Mouse (Mus musculus): ENCODE results near the gene Rab34. TPM values are rescaled to one million over a fixed set of nuclear protein-coding genes. Genes with fewer than 3 reads are reported as not detected.
A peak's percentile ranks its signal among the peaks of the same experiment; 100 is the strongest.

The Rab34 gene
- polyA plus RNA-seq, 1 experiment: 78.1 TPM

- DNase-seq: peak; percentile 84
- 62% methylated on average over 15 of the region's 15 CpGs for WGBS
- Histone ChIP-seq H3K4me3 (ENCODE audit: insufficient read depth, low read depth, low read length) (no peak overlapping the region), H3K27me3 (replicated peaks; ENCODE audit: control insufficient read depth, insufficient read depth, low read length) (no peaks in the 10 kb centered on the region), H3K27ac (ENCODE audit: insufficient read depth, low read depth, low read length) (no peak overlapping the region), H3K36me3 (ENCODE audit: control insufficient read depth, insufficient read depth, low read length) (no peaks in the 10 kb centered on the region), H3K4me1 (ENCODE audit: control insufficient read depth, insufficient read depth, low read length) (peaks cover 10% of the 10 kb centered on the region; the same call in 1 of the 2 replicates)
- no peak for TF ChIP-seq CTCF (conservative IDR thresholded peaks at IDR 0.05; ENCODE audit: insufficient read depth, insufficient read length, low read depth, low read length)
- TF ChIP-seq POLR2A (IDR thresholded peaks at IDR 0.05; ENCODE audit: low read depth, low read length): no peak
Observed at GRCm38 (mm10) chr11:78170306-78170705, 17.9 kb upstream of the Rab34 start.

DNA sequence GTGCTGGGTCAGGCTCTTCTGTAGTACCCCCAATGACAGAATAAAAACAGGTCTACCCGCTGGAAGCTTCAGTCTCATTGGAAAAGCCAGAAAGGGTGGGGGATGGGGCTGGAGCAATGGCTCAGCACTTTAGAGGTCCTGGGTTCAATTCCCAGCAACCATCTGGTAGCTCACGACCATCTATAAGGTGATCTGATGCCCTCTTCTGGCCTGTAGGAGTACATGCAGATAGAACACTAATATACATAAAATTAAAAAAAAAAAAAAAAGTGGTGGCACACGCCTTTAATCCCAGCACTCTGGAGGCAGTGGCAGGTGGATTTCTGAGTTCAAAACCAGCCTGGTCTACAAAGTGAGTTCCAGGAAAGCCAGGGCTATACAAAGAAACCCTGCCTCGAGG lies 16.9 kb upstream of the Rab34 start:
- Histone ChIP-seq H3K36me3 (ENCODE audit: control insufficient read depth, insufficient read depth, low read length) (no peaks in the 10 kb centered on the region), H3K4me1 (ENCODE audit: control insufficient read depth, insufficient read depth, low read length) (peaks cover 10% of the 10 kb centered on the region; the same call in 1 of the 2 replicates), H3K27ac (ENCODE audit: insufficient read depth, low read depth, low read length) (no peak overlapping the region), H3K27me3 (replicated peaks; ENCODE audit: control insufficient read depth, insufficient read depth, low read length) (no peaks in the 10 kb centered on the region), H3K4me3 (ENCODE audit: insufficient read depth, low read depth, low read length) (no peak overlapping the region)
- no peak for TF ChIP-seq POLR2A (IDR thresholded peaks at IDR 0.05; ENCODE audit: low read depth, low read length)
- peak; percentile 25; the same call in 1 of the 2 replicates for TF ChIP-seq CTCF (conservative IDR thresholded peaks at IDR 0.05; ENCODE audit: insufficient read depth, insufficient read length, low read depth, low read length)
- no peak for DNase-seq
- WGBS: 70% methylated on average over 4 of the region's 4 CpGs

DNA sequence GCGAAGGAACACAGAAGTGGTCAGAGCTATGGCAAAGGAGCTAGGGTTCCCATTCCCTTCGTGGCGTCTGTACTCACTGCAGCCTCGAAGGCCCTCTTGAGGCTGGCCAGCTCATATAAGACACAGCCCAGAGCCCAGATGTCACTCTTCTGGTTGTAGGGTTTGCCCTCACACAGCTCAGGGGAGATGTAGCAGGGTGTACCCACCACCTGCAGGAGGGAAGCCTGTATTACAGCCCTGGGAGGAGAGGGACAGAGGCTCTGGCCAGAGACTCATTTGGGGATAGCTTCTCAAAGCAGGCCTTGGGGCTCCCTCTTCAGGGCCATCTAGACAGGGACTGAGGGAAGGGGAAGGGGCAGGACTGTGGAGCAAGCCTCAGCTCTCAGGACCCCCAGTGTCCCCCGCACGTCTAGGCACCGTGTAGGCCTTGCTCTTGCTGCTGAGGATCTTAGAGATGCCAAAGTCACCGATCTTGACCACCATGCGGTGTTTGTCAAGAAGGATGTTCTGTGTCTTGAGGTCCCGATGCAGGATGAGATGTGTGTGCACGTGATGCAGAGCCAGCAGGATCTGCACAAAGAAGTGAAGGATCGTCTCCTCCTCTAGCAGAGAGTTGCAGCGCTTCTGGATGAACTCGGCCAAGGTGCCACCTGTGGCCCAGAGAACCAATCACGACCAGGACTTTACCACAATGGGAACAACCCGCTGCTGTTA lies 16.0 kb upstream of the Rab34 start:
- TF ChIP-seq CTCF (conservative IDR thresholded peaks at IDR 0.05; ENCODE audit: insufficient read depth, insufficient read length, low read depth, low read length): no peak; the same call in 1 of the 2 replicates
- no peak for TF ChIP-seq POLR2A (IDR thresholded peaks at IDR 0.05; ENCODE audit: low read depth, low read length)
- DNase-seq: no peak
- Histone ChIP-seq H3K36me3 (ENCODE audit: control insufficient read depth, insufficient read depth, low read length) (no peaks in the 10 kb centered on the region), H3K27ac (ENCODE audit: insufficient read depth, low read depth, low read length) (no peak overlapping the region), H3K4me1 (ENCODE audit: control insufficient read depth, insufficient read depth, low read length) (peaks cover 4% of the 10 kb centered on the region; the same call in 1 of the 2 replicates), H3K4me3 (ENCODE audit: insufficient read depth, low read depth, low read length) (no peak overlapping the region), H3K27me3 (replicated peaks; ENCODE audit: control insufficient read depth, insufficient read depth, low read length) (no peaks in the 10 kb centered on the region)
- WGBS: 86% methylated on average over 16 of the region's 16 CpGs

GRCm38 (mm10) chr11:78172748-78173383 lies 15.4 kb upstream of the Rab34 start:
- no peak for DNase-seq
- WGBS: 81% methylated on average over 19 of the region's 19 CpGs
- no peak overlapping the region for H3K4me3 ChIP-seq (ENCODE audit: insufficient read depth, low read depth, low read length)
- H3K36me3 ChIP-seq (ENCODE audit: control insufficient read depth, insufficient read depth, low read length): no peaks in the 10 kb centered on the region
- H3K27me3 ChIP-seq (replicated peaks; ENCODE audit: control insufficient read depth, insufficient read depth, low read length): no peaks in the 10 kb centered on the region
- H3K4me1 ChIP-seq (ENCODE audit: control insufficient read depth, insufficient read depth, low read length): peaks cover 4% of the 10 kb centered on the region; the same call in 1 of the 2 replicates
- H3K27ac ChIP-seq (ENCODE audit: insufficient read depth, low read depth, low read length): no peak overlapping the region
- no peak for TF ChIP-seq POLR2A (IDR thresholded peaks at IDR 0.05; ENCODE audit: low read depth, low read length)
- TF ChIP-seq CTCF (conservative IDR thresholded peaks at IDR 0.05; ENCODE audit: insufficient read depth, insufficient read length, low read depth, low read length): no peak

GRCm38 (mm10) chr11:78174506-78174905 lies 13.7 kb upstream of the Rab34 start:
- DNase-seq: no peak
- WGBS: 74% methylated on average over 3 of the region's 3 CpGs
- Histone ChIP-seq H3K4me3 (ENCODE audit: insufficient read depth, low read depth, low read length) (no peak overlapping the region), H3K27me3 (replicated peaks; ENCODE audit: control insufficient read depth, insufficient read depth, low read length) (no peaks in the 10 kb centered on the region), H3K4me1 (ENCODE audit: control insufficient read depth, insufficient read depth, low read length) (peaks cover 8% of the 10 kb centered on the region; the same call in 1 of the 2 replicates), H3K36me3 (ENCODE audit: control insufficient read depth, insufficient read depth, low read length) (no peaks in the 10 kb centered on the region), H3K27ac (ENCODE audit: insufficient read depth, low read depth, low read length) (peak overlapping the region; percentile 78)
- TF ChIP-seq POLR2A (IDR thresholded peaks at IDR 0.05; ENCODE audit: low read depth, low read length) (no peak), CTCF (conservative IDR thresholded peaks at IDR 0.05; ENCODE audit: insufficient read depth, insufficient read length, low read depth, low read length) (no peak)

DNA sequence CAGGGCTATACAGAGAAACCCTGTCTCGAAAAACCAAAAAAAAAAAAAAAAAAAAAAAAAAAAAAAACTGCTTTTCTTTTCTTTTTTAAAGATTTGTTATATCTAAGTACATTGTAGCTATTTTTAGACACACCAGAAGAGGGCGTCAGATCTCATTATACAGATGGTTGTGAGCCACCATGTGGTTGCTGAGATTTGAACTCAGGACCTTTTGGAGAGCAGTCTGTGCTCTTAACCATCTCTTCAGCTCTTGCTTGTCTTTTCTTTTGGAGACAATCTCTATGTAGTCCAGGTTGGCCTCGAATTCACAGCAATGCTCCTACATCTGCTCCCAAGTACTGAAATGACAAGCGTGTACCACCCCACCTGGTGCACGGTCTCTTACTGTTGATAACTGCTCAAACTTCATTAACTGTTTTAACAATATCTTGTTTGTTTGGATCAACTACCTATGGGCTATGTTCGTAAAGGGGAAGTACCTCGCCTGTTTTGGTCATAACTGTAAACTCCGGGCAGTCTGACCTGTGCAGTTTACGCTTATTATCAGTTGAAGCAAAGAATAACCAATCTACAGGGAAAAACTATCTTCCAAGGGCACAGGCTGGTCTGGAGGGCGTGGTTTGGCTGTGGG lies 12.3 kb upstream of the Rab34 start:
- peak overlapping the region; percentile 86 for H3K27ac ChIP-seq (ENCODE audit: insufficient read depth, low read depth, low read length)
- H3K4me3 ChIP-seq (ENCODE audit: insufficient read depth, low read depth, low read length): peak overlapping the region; percentile 83
- TF ChIP-seq POLR2A (IDR thresholded peaks at IDR 0.05; ENCODE audit: low read depth, low read length) (peak; percentile 7), CTCF (conservative IDR thresholded peaks at IDR 0.05; ENCODE audit: insufficient read depth, insufficient read length, low read depth, low read length) (no peak)
- 0 out of 2 replicates have a peak, but pooled peaks cover 4% of the 10 kb centered on the region for H3K36me3 ChIP-seq (ENCODE audit: control insufficient read depth, insufficient read depth, low read length)
- 7% methylated on average over 10 of the region's 10 CpGs for WGBS
- H3K4me1 ChIP-seq (ENCODE audit: control insufficient read depth, insufficient read depth, low read length): peaks cover 13% of the 10 kb centered on the region; the same call in 1 of the 2 replicates
- no peak for DNase-seq
- H3K27me3 ChIP-seq (replicated peaks; ENCODE audit: control insufficient read depth, insufficient read depth, low read length): no peaks in the 10 kb centered on the region
